Mouse (Mus musculus): Measurements from ENCODE around the gene Ykt6.

DNA sequence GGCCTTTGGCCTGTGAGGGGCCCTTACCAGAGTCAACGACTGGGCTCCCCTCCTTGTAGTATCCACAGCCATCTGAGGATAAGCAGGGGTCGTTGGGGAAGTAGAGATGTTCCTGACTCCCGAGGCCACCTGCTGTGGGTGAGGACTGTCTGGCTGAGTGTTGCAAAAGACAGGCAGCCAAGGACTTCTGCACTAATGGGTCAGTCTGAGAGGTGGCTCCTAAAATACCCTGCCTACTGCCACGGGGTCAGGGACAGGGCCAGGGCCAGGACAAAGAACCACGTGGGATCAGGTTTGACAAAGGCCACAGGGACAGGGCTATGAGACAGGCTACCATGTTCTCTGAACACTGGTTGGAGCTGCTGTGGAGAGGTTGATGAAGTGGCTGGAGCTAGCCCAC lies 40.6 kb upstream of the Ykt6 start:
- TF ChIP-seq CTCF (IDR thresholded peaks at IDR 0.05; ENCODE audit: extremely low read depth, insufficient read length, insufficient replicate concordance, low read depth, low read length): no peak
- no peak for TF ChIP-seq POLR2A (IDR thresholded peaks at IDR 0.05; ENCODE audit: low read depth, low read length)
